Mouse (Mus musculus) adrenal gland, postnatal 14 days (tissue): ENCODE results near the gene Gucy1b1. TPM values are rescaled to one million over a fixed set of nuclear protein-coding genes. Genes with fewer than 3 reads are reported as not detected.
A peak's percentile ranks its signal among the peaks of the same experiment; 100 is the strongest.

Source experiments
- DNase-seq: peaks from one replicate; pipeline ENCODE4 v3.0.0; 2021; ENCODE audit warnings: mixed read lengths
- long read RNA-seq, 2 experiments: library from polyadenylated mRNA; stranded (forward); transcript quantifications; one replicate each; pipeline ENCODE4 v2.0.0; 2021
- total RNA-seq: library from RNA; stranded (reverse); gene quantifications from 2 replicates; pipeline ENCODE4 v1.2.3, GENCODE M21; 2021

The Gucy1b1 gene
- total RNA-seq = 12.5 and 13.7 TPM in 2 replicates
- long read RNA-seq, experiment 1, transcript Gucy1b1-201 (14 exons, 3,223 nt) = major isoform, 5 of 6 reads
- long read RNA-seq, experiment 1, partial matches to known transcripts = 1 of 6 reads
- long read RNA-seq, experiment 1, other reads (novel, unspliced or antisense) = 0 of 6 reads
- long read RNA-seq, experiment 2, transcript Gucy1b1-201 (14 exons, 3,223 nt) = major isoform, 6 of 8 reads
- long read RNA-seq, experiment 2, partial matches to known transcripts = 0 of 8 reads
- long read RNA-seq, experiment 2, other reads (novel, unspliced or antisense) = 2 of 8 reads

DNA sequence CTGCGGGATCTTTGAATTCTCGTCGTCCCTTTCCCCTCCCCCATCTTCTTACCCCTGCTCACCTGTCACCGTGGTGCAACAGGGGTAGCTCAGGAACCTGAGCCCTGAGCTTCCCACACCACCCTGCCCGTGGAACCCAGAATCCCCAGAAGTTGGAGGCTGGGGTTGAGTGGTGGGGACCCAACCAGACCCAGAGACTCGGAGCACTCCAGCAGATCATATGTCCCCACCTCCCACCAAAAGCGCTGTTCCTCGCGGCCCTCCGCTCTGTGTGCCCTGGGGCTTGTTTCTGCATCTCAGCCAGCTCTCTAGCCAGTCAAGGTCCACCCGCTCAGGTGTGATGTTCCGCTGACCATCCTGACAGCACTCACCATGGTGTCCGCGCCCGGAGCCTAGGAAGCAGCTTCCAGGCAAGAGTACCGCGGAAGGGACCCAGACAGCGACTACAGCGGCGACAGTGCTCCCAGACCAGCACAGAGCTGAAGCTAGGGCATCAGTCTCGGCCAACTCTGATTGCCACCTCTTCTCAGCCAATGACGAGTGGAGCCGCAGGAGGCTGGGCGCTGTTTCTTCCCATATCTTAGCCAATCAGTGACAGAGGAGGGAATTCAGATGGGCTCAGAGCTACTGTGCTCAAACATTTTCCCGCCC, at the start of gene Gucy1b1:
Gucy1b1 (minus strand) TSS at position 489 of the 651 bp plus-strand sequence.
- DNase-seq = peak; percentile 64

DNA sequence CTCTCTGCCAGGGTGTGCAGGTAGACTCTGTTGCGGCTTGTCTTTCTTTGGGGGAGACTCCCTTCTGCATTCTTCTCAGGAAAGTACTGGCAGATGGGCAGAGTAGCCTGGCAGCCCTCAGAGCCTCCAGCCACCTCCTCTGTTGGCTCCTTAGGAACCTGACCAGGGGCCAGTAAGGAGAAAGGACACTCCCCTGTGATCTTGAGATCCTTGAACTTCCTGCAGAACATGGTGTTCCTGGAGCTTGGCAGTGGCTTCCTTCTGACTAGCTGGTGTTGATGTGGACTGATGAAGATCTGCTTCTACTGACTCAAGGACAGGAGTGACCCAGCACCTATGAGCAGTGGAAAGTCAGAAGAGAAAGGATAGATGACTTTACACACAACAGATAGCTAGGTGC, 44.4 kb upstream of the Gucy1b1 start:
- DNase-seq = no peak

DNA sequence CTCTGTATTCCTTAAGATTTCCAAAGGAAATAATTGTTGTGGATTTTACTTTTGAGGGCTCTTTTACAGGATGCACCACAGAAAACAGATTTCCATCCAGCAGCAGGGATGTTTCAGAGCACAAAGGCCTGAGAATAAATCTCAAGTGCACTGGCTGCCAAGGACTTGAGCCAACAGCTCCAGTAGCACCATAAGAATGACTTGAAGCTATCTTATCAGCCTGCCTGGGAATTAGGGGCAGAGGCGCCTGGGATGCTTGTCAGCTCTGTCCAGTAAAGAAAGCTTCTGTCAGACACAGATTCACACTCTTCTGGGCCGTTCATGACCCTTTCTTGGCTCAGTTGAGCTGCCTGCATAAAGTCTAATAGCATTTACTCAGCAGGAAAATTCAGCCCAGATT, 38.0 kb upstream of the Gucy1b1 start:
- DNase-seq = peak; percentile 22

DNA sequence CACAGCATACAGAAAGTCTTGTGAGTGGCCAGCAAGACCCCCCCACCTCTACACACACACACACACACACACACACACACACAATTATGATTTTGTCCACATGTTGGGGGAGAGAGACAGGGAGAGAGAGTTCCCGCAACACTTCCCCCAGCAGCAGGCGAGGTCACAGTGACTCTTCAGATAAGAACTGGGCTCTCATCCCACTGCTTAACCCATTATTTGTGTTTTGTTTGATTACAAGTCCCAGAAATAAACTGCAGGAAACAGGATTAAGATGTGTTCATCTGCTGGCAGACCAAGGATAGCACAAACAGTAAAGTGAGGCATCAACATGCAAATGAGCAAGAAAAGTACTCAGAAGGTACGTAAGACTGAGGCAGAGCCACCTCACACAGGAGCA, 37.5 kb upstream of the Gucy1b1 start:
- DNase-seq = peak; percentile 44

DNA sequence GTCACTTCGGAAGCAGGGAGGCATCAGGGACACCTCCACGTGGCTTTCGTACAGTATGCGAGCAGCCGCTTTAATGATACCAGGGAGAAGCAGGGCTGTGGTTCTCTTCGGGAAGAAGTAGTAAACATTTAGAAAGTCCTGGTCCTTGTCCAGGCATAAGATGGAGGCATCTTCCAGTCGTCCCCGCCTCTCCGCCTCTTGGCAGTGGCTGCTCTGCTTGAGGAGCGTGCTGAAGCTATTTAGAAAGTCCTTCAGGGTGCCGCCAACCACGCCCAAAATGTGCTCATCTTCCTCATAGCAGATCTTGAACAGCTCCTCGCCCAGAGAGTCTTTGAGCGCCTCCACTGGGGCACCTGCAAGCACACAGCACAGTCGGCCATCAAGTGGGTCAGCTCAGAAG, 34.5 kb upstream of the Gucy1b1 start:
- no peak for DNase-seq

DNA sequence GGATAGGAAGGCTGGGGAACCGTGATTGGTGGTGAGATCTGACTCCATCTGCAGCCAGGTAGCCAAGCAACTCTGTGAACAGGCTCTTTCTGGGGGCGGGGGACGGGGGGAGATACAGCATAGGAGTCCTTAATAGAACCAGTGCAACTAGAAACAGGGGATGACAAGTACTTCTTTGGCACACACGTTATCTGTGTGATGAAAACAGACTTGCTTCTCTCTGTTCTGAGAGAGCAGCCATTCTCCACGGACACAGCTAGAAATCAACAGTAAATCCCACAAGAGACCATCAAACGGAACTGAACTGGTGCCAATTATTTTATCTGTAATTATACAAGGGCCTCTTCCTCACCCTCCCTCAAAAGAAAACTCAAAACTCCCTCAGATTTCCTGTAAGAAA, 29.7 kb upstream of the Gucy1b1 start:
- DNase-seq = no peak

DNA sequence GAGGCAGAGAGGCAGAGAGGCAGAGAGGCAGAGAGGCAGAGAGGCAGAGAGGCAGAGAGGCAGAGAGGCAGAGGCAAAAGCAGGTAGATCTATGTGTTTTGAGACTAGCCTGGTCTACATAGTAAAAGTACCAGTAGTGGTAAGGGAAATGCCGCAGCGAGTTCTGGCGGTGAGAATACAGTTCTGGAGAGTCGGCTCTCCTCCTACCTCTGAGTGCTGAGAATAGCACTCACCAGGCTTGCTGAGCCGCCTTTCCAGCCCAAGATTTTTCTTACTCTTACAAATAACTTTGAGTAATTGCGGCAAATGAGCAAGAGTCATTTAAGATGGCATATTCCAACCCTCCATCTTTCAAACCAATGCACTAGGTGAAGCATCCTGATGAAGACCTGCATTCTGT, 24.6 kb upstream of the Gucy1b1 start:
- DNase-seq = no peak

DNA sequence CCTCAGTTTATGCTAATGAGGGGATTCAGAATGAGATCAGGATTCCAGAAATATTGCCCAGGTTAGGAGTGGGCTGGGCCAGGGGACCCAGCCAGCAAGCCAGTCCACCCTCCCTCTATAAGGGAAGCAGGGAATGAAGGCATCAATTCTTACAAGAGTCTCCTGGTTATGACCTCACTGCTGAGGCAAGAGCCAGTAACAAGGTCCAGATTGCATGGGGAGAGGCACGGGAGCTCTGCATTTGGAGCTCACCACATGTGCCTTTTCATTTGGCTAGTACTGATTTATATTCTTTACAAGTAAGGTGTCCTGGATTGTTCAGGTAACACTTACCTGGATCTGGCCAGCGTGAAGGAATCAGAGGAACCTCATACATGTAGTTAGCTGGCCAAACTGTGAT, 22.3 kb upstream of the Gucy1b1 start:
- no peak for DNase-seq

DNA sequence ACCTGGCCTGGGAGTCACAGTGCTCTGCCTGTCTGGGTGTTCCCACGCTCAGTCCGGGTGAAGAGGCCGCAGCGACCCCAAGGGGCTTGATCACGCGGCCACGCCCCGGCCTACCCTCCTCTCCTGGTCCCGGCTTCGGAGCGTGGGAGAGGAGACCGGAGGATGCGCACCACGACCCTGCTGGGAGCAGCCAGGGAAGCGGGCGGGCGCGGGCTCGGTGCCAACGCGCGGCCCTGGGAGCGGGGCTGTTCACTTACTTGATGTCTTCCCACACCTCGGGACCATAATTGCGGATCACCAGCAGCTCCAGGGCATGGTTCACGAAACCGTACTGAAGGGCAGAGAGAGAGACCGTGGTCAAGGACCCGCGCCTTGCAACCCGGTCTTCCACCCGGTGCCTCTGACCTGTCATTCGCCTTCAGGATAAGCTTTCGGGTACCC, 728 bp downstream of the Gucy1b1 start:
- peak; percentile 45 for DNase-seq

DNA sequence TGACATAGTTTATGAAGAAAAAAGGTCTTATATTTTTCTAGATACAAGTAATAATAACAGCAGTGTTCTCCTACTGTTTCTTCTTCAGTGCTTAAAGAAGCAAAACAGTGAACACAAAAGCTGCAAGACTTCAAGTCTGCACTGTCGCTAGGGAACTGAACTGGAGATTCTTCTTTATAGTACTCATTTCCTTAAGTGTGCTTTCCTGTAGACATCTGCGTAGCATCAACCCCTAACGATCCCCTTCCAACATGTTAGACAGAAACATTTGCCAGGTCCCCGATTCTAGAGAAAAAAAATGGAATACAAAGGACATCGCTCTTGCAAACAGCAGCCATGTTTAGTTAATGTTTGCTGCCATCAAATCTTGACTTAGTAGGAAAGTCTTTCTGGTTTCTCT, 6.7 kb downstream of the Gucy1b1 start:
- no peak for DNase-seq

DNA sequence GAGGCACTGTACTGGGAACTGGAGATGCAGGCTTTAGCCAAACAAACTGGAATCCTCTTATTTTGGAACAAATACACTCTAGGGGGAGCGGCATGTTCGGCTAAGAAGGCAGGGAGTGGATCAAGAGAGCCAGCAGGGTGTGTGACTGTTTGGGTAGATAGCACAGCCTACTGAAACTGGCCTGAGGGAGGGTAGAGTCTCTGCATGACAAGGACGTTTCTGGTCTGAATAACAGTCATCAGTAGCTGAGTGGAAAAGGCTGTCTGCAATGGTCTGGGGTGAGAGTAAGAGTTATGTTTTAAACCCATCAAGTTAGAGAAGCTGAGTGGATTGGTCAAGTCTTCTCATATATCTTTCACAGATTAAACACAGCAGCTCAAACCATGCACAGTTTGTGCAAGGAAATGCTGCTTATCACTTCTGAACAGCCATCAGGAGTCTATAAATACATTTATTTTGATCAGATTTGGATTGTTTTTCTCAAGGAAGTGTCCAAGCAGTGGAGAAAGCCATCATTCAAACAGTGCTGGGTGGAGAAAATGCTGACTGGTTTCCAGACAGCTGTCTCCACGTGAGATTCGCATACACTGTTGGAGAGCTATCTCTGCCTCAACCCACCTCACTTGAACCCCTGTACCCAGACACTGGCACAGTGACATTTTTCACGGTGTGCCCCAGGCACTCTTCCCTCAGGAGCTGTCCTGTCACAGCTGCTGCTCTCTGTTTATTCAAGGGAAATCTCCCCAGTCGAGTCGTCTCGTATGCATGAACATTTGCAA, 12.9 kb downstream of the Gucy1b1 start:
- DNase-seq = no peak

DNA sequence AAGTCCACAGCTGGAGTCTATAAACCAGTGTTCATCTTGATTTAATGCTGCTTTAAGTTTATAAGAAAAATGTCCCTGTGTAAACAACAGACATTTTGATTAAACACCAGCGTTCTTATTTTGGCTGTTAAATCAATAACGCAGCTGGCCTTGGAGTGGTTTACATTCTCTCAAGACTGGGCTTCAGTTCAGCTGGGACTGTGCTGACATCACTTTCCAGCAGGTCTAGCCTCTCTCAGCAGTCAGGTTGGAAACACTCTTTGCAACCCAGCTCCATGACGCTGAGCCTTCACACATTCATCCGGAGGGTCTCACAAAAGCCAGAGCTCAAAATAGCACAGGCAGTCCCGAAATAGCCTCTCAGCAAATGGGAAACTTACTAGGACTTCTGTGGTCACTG, 17.3 kb downstream of the Gucy1b1 start:
- DNase-seq = no peak

DNA sequence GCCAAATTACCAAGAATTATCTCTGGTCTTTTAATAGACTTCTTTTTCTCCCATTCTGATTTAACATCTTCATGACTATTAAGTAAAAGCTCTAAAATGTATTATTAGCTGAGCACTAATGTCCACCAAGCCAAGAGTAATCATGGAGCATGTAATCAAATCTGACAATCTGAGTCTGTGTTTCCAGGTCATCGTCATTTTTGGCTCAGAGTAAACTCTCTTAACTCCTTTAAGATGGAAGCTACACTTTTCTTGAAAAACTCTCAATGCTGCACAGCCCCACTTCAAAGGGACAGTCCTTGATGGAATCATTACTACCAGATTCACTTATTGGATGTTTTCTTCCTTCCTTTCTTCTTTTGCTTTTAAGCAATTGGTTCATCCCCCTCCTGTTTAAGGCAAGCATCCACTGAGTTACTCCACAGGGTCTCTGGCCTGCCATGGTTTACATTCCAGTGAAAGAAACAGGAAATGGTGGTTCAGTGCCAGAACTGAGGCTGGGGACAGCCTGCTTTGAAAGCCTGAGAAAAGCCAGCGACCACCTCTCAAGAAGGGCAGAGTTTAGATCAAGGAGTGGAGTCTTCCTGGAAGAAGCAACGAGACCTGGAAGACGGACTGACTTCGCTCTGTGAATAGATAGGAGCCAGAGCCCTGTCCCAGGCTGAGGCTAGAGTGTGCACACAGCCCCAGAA, 20.1 kb downstream of the Gucy1b1 start:
- no peak for DNase-seq

DNA sequence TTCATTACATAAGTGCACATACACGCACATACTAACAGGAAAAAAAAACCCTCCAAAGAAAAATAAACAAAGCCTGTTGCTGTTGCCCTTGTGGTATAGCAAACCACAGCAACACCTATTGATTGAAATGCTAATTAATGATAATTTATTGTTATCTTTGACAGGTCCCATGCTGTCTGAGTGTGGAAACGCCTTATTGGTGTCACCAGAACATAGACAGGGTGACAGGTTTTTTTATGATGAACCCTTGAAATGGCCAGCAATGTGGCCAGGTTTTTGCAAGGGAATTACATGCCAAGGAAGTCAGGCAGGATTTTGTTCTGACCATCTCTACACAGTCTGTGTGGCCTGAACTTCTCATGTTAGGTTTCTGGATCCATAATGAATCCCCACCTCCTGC, 22.5 kb downstream of the Gucy1b1 start:
- DNase-seq = no peak

DNA sequence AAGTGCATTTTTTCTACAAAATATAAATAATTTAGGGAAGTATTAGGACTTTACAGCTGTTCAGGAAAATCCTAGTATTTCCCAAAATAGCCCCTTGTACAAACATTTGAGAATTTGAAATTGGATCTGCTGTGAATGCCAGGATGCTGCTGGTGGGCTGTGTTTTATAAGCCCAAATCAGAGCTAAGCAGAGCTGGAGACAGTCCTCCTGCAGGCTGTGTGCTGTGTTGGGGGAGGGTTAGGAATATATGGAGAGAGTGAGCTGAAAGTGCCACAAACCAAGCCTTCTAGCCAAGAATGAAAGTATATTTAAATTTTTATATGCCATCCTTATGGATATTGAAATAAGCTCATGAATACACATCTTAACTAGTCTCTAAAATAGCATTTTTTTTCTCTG, 23.0 kb downstream of the Gucy1b1 start:
- DNase-seq = no peak

DNA sequence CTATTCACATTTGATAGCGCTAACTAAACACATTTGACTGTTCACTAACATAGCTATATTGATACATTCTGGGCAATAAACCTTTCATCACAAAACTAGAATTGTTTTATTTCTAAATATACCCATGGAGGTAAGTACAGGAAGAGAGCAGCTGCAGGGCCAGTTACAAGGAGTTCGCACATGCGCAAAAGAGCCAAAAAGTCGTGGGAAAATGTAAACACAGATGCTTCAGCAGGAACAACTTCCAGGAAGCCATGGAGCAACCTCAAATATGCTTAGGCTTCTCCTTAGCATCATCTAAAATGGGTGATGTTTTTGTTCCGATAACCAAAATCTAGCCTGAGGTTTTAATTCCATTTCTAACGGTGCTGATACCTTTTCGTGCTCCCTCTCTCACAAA, 25.8 kb downstream of the Gucy1b1 start:
- no peak for DNase-seq

DNA sequence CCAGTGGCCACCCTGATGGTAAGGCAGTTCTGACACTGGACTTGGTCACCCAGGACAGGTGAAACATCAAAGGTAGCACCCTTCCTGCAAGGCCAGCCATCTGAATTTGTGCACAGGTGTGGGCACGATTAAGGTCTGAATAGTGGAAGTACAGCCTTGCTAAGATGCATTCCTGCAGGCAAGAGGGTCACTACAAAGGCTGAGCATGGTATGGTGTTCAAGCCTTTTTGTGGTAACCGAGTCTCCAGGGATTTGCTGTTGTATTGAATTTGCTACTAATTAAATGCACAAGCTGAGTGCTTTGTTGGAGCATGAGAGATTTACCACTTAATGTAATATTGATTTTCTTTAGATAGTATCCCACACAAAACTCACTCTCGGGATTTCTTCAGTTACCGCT, 26.4 kb downstream of the Gucy1b1 start:
- DNase-seq = no peak

DNA sequence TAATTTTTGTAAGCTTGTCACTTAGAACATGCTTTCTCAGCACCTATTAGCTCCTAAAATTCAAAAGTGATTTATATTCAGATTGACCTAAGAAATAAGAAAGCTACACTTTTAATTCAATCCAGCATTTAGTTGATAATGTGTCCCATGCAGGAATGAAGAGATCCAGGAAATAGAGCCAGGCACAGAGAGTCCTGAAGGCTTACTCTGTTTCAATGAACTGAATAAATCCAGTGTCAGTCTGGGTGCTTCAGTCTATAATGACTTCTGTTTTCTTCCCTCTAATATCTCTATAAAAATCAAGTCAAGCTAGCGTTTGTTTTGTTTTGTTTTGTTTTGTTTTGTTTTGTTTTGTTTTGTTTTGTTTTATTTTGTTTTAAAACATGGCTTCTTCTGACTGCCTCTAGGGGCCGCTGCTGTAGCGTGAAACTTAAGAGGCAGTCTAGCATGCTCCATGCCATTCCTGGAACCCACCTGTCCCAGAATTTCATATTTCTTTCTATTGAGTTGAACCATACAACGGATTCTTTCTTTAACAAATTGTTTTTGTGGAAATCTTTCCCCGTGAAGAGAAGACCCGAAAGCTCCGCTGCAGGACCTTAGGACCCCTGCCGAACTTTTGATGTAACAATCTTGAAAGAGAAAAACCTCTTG, 27.3 kb downstream of the Gucy1b1 start:
- DNase-seq = peak; percentile 63

DNA sequence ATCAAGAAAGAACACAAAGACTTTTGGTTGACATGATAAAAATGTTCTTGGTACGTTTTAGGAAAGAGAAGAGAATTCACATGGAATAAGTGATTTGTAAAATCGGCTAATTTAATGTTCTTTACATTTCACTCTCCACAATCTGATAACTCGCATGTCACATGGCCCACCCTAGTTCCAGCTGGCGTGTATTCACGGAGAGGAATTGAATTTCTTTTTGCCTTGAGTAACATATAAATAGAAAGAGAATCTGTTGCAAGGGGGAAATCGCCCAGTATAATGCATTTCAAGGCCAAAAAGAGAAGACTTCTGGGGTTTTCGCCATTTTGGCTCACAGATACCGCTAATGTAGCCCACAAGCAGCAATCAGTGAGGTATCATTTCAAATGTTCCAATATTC, 28.4 kb downstream of the Gucy1b1 start:
- DNase-seq = no peak

DNA sequence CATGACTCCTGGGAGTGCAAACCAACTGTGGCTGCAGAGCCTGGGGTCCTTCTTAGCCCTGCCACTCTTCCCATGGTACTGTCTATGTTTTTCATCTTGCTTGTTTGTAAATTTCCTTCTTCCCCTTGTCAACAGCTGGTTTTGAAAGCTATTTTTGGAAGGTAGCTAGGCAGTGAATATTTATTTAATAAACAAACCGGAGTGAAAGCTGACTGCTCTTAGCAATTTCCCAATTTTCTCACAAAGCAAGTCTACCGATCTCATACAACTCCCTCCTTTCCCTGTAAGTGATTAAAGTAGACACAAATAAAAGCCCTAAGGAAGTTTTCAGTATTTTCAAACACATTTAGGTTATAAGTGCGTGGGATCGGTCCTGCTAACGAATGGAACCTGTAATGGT, 29.6 kb downstream of the Gucy1b1 start:
- no peak for DNase-seq

DNA sequence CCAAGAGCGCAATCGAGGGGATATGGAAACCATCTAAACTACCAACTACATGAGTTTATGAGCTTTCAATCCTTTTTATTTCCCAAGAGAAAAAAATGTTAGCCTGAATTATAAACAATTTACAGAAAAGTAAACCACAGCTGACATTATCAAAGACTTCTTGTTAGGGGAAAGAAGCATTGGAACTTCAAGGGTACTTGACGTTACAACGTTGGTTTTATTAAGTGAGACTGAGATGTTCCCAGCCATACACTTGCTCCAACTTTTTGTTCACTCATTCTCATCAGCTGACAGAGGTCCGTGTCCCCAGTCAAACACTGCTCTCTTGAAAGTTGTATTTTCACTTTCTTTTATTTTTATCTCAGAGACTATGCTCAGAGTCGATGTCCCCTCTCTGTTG, 30.8 kb downstream of the Gucy1b1 start:
- DNase-seq = no peak
